Mouse (Mus musculus) testis, adult 2 months (tissue): Measurements from ENCODE around the gene Fau. TPM values are rescaled to one million over a fixed set of nuclear protein-coding genes. Genes with fewer than 3 reads are reported as not detected.
A peak's percentile ranks its signal among the peaks of the same experiment; 100 is the strongest.

ENCODE experiments used
- H3K27ac ChIP-seq: fragments of 200-500 bp; 2 replicates; pipeline ENCODE4 v1.5.1; 2012; ENCODE audit warnings: low read depth, low read length; ENCODE audit not compliant: control insufficient read depth, insufficient read depth
- H3K27me3 ChIP-seq: fragments of 200-500 bp; 2 replicates; pipeline ENCODE4 v1.6.1; 2012; ENCODE audit warnings: mild to moderate bottlenecking, low read length, moderate library complexity; ENCODE audit not compliant: control insufficient read depth, insufficient read depth
- H3K36me3 ChIP-seq: fragments of 200-500 bp; 2 replicates; pipeline ENCODE4 v1.6.1; 2012; ENCODE audit warnings: mild to moderate bottlenecking, low read length; ENCODE audit not compliant: control insufficient read depth, insufficient read depth
- H3K4me1 ChIP-seq: fragments of 200-500 bp; 2 replicates; pipeline ENCODE4 v1.6.1; 2012; ENCODE audit warnings: low read length; ENCODE audit not compliant: control insufficient read depth, insufficient read depth
- H3K4me3 ChIP-seq: fragments of 200-500 bp; 2 replicates; pipeline ENCODE4 v1.5.1; 2012; ENCODE audit warnings: low read depth, mild to moderate bottlenecking, low read length, moderate library complexity, mixed read lengths; ENCODE audit not compliant: control insufficient read depth
- CTCF ChIP-seq: fragments of 200-500 bp; IDR thresholded peaks from 2 replicates; pipeline ENCODE4 v1.5.1; 2012; ENCODE audit warnings: low read depth, mild to moderate bottlenecking, inconsistent platforms, low read length, moderate library complexity; ENCODE audit not compliant: control insufficient read depth, insufficient read depth, insufficient replicate concordance
- POLR2A ChIP-seq: fragments of 200-500 bp; IDR thresholded peaks from 2 replicates; pipeline ENCODE4 v1.6.1; 2012; ENCODE audit warnings: low read depth, mild to moderate bottlenecking, inconsistent platforms, low read length, moderate library complexity; ENCODE audit not compliant: control insufficient read depth
- polyA plus RNA-seq: library from polyadenylated mRNA; depleted of rRNA; stranded (reverse); fragments of >200 nt; gene quantifications from 2 replicates; pipeline ENCODE4 v1.2.3, GENCODE M21; 2012

Fau gene
- polyA plus RNA-seq, 1 experiment, result 605 TPM

DNA sequence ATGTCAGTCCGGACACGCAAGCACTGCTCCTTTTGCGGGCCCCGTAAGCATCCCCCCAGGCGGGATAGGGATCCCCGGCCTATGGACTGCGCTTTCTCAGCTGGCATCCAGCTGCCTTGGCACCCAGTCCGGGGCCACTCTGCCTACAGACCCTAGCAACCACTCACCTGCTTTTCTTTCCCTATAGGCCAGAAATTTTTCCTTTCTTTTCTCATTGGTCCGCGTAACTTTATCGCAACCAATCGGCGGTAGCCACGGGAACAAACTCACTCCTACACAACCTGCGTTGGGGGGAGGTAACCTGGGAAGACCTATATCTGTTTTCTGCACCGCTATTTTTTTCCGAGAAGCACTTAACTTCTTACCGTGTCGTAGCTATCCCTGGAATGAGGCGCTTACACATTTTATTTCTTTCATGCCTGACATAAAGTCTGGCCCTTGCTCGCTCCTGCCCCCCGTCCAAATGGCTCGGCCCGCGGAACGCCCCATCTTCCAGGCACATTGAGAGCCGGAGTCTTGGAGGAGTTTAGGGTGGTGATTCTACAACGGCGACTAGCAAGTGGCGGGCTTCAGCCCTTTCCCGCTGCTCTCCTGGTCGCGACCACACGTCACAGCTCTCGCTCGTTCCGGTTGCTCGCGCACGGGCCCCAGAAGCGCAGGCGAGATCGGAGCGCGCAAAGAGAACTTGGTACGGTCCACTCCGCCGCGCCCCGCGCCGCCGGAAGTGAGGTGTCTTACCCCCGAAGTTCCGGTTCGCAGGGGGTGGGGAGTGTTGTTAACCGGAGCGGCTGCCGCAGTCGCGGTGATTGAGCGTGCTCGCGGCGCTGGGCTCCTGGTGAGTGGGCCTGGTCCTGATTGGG, 11.1 kb upstream of the Fau start, which contains the start of gene Syvn1:
Gene Syvn1, plus strand, starts transcription at position 283 of the 860 bp plus-strand sequence.
- Histone ChIP-seq H3K27me3 (no peaks in the 10 kb centered on the region), H3K4me1 (peaks cover 5% of the 10 kb centered on the region)

DNA sequence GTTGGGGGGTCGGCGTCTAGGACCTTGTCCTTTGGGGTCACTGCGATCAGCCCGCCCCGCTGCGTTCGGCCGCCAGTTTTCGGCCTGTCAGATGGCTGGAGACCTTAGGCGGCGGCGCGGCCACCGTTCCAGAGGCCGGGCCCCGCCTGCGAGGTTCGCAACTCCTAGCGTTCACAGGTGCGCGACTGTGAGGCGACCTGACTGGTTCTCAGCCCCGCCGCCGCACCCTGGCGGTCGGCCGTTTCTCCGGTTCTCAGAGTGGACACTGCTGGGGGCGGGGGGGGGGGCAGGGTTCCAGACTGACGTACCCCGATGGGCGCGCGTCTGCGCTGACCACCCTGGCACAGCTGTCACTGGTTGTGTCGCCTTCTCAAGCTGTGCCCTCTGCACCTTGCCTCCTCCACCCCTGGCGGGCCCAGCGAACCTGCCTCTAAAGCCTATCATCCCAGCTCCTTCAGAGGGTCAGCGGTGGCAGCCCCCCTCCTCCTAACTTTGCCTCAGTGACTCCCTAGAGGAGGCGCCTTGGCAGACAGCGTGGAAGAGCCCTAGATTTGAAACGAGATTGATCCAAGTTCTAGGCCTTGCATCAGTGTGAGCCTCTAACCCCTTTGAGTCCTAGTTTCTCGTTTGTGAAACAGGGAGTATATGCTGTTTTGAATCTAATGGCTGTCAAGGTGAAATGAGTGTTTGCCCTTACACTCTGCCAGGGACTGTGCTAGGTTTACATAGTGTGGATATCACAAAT, 10.3 kb upstream of the Fau start:
- Histone ChIP-seq H3K27me3 (no peaks in the 10 kb centered on the region), H3K27ac (peak overlapping the region; percentile 91), H3K4me1 (peaks cover 5% of the 10 kb centered on the region), H3K4me3 (peak overlapping the region; percentile 88), H3K36me3 (peaks cover 2% of the 10 kb centered on the region)
- TF ChIP-seq POLR2A (no peak), CTCF (no peak)

More for the DNA sequence above, 11.1 kb upstream of the Fau start, which contains the start of gene Syvn1:
- Histone ChIP-seq H3K4me3 (peak within 1 kb of the TSS; percentile 88), H3K36me3 (peaks cover 2% of the 10 kb centered on the region; the same call in 1 of the 2 replicates), H3K27ac (peak within 1 kb of the TSS; percentile 91)
- TF ChIP-seq CTCF (no peak), POLR2A (peak; percentile 95)

DNA sequence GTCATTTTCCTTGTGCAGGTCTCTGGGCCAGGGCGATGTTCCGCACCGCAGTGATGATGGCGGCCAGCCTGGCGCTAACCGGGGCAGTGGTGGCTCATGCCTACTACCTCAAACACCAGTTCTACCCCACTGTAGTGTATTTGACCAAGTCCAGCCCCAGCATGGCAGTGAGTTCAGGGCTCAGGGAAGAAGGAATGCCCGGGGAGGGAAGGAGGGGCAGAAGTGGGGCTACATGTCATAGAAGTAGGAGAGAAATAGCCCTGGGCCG, 9.8 kb upstream of the Fau start:
- H3K36me3 ChIP-seq, result peaks cover 2% of the 10 kb centered on the region
- H3K27ac ChIP-seq, result peak overlapping the region; percentile 41; the same call in 1 of the 2 replicates
- no peaks in the 10 kb centered on the region for H3K27me3 ChIP-seq
- H3K4me1 ChIP-seq, result peaks cover 5% of the 10 kb centered on the region
- H3K4me3 ChIP-seq, result peak overlapping the region; percentile 88
- no peak for TF ChIP-seq CTCF
- TF ChIP-seq POLR2A, result no peak

DNA sequence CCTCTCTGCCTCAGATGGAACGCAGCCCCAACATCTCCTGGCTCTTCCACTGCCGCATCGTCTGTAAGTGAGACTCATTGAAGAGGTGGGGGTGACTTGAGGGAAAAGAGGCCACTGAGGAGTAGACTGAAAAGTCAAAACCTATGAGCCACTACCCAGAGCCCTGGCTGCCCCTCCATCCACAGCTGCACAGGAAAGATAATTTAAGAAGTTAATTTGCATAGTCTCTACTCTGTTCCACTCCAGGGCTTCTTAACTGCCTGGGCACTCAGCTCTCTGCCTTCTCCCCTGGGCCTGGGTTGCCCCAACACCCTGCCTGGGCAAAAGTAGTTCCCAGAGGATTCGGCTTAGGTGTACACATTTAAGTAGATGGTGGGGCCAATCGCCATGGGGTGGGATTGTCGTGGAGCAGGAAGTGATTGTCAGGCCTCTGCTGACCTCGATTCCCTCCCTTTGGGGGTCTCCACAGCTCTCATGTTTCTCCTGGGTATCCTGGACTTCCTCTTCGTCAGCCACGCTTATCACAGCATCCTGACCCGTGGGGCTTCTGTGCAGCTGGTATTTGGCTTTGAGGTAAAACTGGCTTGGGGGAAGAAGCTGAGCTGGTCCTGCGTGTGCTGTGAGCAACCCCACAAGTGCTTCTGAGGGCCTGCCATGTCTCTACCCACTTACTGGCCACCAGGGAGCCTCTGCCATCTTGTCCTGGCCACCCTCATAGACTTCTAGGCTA, 8.8 kb upstream of the Fau start:
- peaks cover 2% of the 10 kb centered on the region for H3K36me3 ChIP-seq
- H3K4me3 ChIP-seq, result no peak overlapping the region

DNA sequence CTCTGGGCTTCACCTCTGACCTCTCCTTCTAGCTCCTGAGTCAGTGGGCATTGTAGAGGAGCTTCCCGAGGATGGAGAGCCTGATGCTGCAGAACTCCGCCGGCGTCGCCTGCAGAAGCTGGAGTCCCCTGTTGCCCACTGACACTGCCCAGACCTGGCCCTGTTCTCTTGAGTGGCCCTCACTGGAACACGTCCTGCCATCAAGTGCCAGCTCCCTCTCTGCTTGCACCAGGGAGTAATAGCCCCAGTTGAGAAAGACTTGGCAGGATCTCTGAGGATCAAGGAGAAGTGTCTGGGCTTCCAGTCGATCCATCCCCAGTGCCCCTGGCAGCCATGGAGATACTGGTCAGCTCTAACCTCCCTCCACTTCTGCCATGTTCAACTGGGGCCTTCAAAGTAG, 5.1 kb upstream of the Fau start:
- Histone ChIP-seq H3K4me1 (peaks cover 4% of the 10 kb centered on the region), H3K27ac (no peak overlapping the region), H3K36me3 (peaks cover 2% of the 10 kb centered on the region), H3K4me3 (no peak overlapping the region), H3K27me3 (no peaks in the 10 kb centered on the region)
- TF ChIP-seq CTCF (no peak), POLR2A (no peak)

More for the DNA sequence above, 8.8 kb upstream of the Fau start:
- peaks cover 5% of the 10 kb centered on the region for H3K4me1 ChIP-seq
- peak; percentile 4; the same call in 1 of the 2 replicates for TF ChIP-seq CTCF
- TF ChIP-seq POLR2A, result no peak
- H3K27ac ChIP-seq, result no peak overlapping the region
- H3K27me3 ChIP-seq, result no peaks in the 10 kb centered on the region

DNA sequence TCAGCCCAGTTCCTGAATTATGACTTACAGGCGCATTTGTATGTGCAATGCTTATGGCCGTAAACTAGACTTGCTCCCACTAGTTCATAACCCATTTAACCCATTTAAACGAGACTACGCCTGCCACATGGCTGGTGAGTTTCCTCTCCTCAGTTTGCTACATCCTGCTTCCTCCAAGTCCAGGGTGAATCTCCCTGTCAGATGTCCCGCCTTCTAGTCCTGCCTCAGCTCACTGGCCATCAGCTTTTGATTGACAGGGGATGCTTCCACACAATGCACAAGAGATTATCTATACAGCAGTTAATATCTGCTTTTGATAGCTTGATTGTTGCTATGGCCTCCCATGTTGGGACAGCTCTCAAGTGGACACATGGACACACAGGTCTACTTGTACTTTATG, 3.3 kb upstream of the Fau start:
- H3K36me3 ChIP-seq, result no peaks in the 10 kb centered on the region; the same call in none of the 2 replicates
- no peaks in the 10 kb centered on the region for H3K27me3 ChIP-seq
- no peak overlapping the region for H3K4me3 ChIP-seq
- no peak overlapping the region for H3K27ac ChIP-seq
- TF ChIP-seq POLR2A (no peak), CTCF (no peak)
- H3K4me1 ChIP-seq, result peaks cover 2% of the 10 kb centered on the region; the same call in 1 of the 2 replicates

DNA sequence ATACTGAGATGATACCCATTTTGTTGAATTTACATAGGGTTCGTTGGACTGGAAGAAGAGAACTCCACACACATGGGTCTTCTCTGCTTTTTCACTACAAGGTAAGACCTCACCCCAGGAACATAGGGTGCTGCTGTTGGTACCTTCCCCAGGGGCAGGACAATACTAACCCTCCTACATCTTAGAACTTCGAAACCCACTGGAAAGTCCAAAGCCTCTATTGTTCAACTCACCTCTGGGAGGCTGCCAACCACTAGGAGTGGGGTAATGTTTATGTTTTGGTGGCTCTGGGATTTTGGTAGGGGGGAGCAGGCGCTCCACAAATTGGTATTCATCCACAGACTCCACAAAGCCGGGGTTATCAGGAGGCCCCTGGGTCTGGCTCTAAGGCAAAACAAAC, 948 bp upstream of the Fau start:
- Histone ChIP-seq H3K4me1 (peaks cover 5% of the 10 kb centered on the region), H3K4me3 (peak overlapping the region; percentile 99; the same call in 1 of the 2 replicates), H3K27me3 (no peaks in the 10 kb centered on the region), H3K27ac (no peak overlapping the region), H3K36me3 (no peaks in the 10 kb centered on the region; the same call in none of the 2 replicates)
- TF ChIP-seq POLR2A (no peak), CTCF (no peak)
